Mouse (Mus musculus): ENCODE results near the gene Dlg1.

- TF ChIP-seq TAL1 (IDR thresholded peaks at IDR 0.05; ENCODE audit: low read length) = no peak
- no peak for TF ChIP-seq GATA1 (IDR thresholded peaks at IDR 0.05; ENCODE audit: low read length)
Observed at GRCm38 (mm10) chr16:31616382-31616781, 46.9 kb upstream of the Dlg1 start.

Measured in erythroblast, embryonic 14.5 days (primary cell).